Mouse (Mus musculus) liver, embryonic 13.5 days (tissue): Measurements from ENCODE around the gene Tigar. TPM values are rescaled to one million over a fixed set of nuclear protein-coding genes. Genes with fewer than 3 reads are reported as not detected.
A peak's percentile ranks its signal among the peaks of the same experiment; 100 is the strongest.

ENCODE experiments used
- ATAC-seq: fragments of 200-750 bp; cut with Nextera tagmentation; 2 replicates; pipeline ENCODE4 v1.8.0; 2017; ENCODE audit warnings: low read depth, mild to moderate bottlenecking, moderate number of reproducible peaks, moderate library complexity
- DNase-seq: peaks from one replicate; pipeline ENCODE4 v3.0.0; 2022
- H3K27ac ChIP-seq: fragments of 300-500 bp; sonication (generic); 2 replicates; pipeline ENCODE4 v1.5.1; 2015; ENCODE audit warnings: moderate library complexity, mild to moderate bottlenecking, inconsistent platforms
- H3K27me3 ChIP-seq: fragments of 300-500 bp; sonication (generic); 2 replicates; pipeline ENCODE4 v1.6.1; 2015; ENCODE audit warnings: mild to moderate bottlenecking, inconsistent platforms
- H3K36me3 ChIP-seq: fragments of 300-500 bp; sonication (generic); 2 replicates; pipeline ENCODE4 v1.6.1; 2015; ENCODE audit warnings: mild to moderate bottlenecking, inconsistent platforms
- H3K4me1 ChIP-seq: fragments of 300-500 bp; sonication (generic); replicated peaks from 2 replicates; pipeline ENCODE4 v1.6.1; 2015; ENCODE audit warnings: inconsistent platforms
- H3K4me2 ChIP-seq: fragments of 300-500 bp; sonication (generic); 2 replicates; pipeline ENCODE4 v1.6.1; 2015; ENCODE audit warnings: inconsistent platforms, mild to moderate bottlenecking, moderate library complexity
- H3K4me3 ChIP-seq: fragments of 300-500 bp; sonication (generic); replicated peaks from 2 replicates; pipeline ENCODE4 v1.5.1; 2015; ENCODE audit warnings: mild to moderate bottlenecking, inconsistent platforms
- H3K9ac ChIP-seq: fragments of 300-500 bp; sonication (generic); 2 replicates; pipeline ENCODE4 v1.6.1; 2015; ENCODE audit warnings: mild to moderate bottlenecking, inconsistent platforms
- H3K9me3 ChIP-seq: fragments of 300-500 bp; sonication (generic); replicated peaks from 2 replicates; pipeline ENCODE4 v1.6.1; 2016; ENCODE audit warnings: inconsistent platforms
- WGBS: fragments of 180-500 bp; shearing (Covaris S2); methylation state at CpG from one replicate; pipeline ENCODE4 v1.1.7; 2015; ENCODE audit not compliant: insufficient replicate concordance; 5-methylcytosine and 5-hydroxymethylcytosine counted together
- polyA plus RNA-seq: library from polyadenylated mRNA; unstranded; fragments of >200 nt; fragmentation: Nextera tagmentation; extraction: Ambion mirVana; gene quantifications from 2 replicates; pipeline ENCODE4 v1.2.1, GENCODE M21; 2015

The Tigar gene
- polyA plus RNA-seq, 1 experiment from 2014 or later: 1.0 TPM

GRCm38 (mm10) chr6:127149944-127150662, 40.7 kb upstream of the Tigar start:
- Histone ChIP-seq H3K9ac (peak overlapping the region; percentile 76), H3K9me3 (no peaks in the 10 kb centered on the region), H3K4me3 (peak overlapping the region; percentile 67), H3K4me1 (peaks cover 81% of the 10 kb centered on the region), H3K36me3 (no peaks in the 10 kb centered on the region), H3K27ac (peak overlapping the region; percentile 29; the same call in 1 of the 2 replicates), H3K27me3 (peaks cover 74% of the 10 kb centered on the region), H3K4me2 (peak overlapping the region; percentile 86)
- under 1% methylated on average over 38 of the region's 38 CpGs for WGBS
- DNase-seq: no peak
- ATAC-seq: no peak

- H3K4me3 ChIP-seq: peak overlapping the region; percentile 67
- ATAC-seq (no peak), DNase-seq (no peak)
- H3K36me3 ChIP-seq: peaks cover 5% of the 10 kb centered on the region; the same call in 1 of the 2 replicates
- peak overlapping the region; percentile 76 for H3K9ac ChIP-seq
- no peaks in the 10 kb centered on the region for H3K9me3 ChIP-seq
- peaks cover 67% of the 10 kb centered on the region for H3K27me3 ChIP-seq
- H3K4me2 ChIP-seq: peak overlapping the region; percentile 86
- peaks cover 82% of the 10 kb centered on the region for H3K4me1 ChIP-seq
- WGBS: under 1% methylated on average over 30 of the region's 30 CpGs
- H3K27ac ChIP-seq: peak overlapping the region; percentile 24; the same call in 1 of the 2 replicates
Observed at GRCm38 (mm10) chr6:127149303-127149943, 40.1 kb upstream of the Tigar start.

- ATAC-seq (no peak), DNase-seq (no peak)
- Histone ChIP-seq H3K36me3 (peaks cover 7% of the 10 kb centered on the region; the same call in 1 of the 2 replicates), H3K9me3 (no peaks in the 10 kb centered on the region), H3K27me3 (peaks cover 60% of the 10 kb centered on the region), H3K4me1 (peaks cover 82% of the 10 kb centered on the region), H3K27ac (no peak overlapping the region), H3K4me3 (peak overlapping the region; percentile 67), H3K9ac (peak overlapping the region; percentile 76), H3K4me2 (peak overlapping the region; percentile 86)
- WGBS: 21% methylated on average over 20 of the region's 20 CpGs
Observed at GRCm38 (mm10) chr6:127148526-127149302, 39.4 kb upstream of the Tigar start.

GRCm38 (mm10) chr6:127147665-127148064, 38.3 kb upstream of the Tigar start:
- H3K36me3 ChIP-seq: peaks cover 7% of the 10 kb centered on the region; the same call in 1 of the 2 replicates
- peaks cover 50% of the 10 kb centered on the region for H3K27me3 ChIP-seq
- DNase-seq (peak; percentile 53), ATAC-seq (no peak)
- no peak overlapping the region for H3K27ac ChIP-seq
- no peak overlapping the region for H3K9ac ChIP-seq
- H3K4me3 ChIP-seq: no peak overlapping the region
- peaks cover 82% of the 10 kb centered on the region for H3K4me1 ChIP-seq
- H3K9me3 ChIP-seq: no peaks in the 10 kb centered on the region
- no peak overlapping the region for H3K4me2 ChIP-seq
- 2% methylated on average over 4 of the region's 4 CpGs for WGBS

GRCm38 (mm10) chr6:127146322-127146947, 37.1 kb upstream of the Tigar start:
- ATAC-seq (no peak), DNase-seq (no peak)
- H3K27ac ChIP-seq: no peak overlapping the region
- H3K9ac ChIP-seq: no peak overlapping the region
- H3K9me3 ChIP-seq: no peaks in the 10 kb centered on the region
- no peak overlapping the region for H3K4me3 ChIP-seq
- peaks cover 10% of the 10 kb centered on the region; the same call in 1 of the 2 replicates for H3K36me3 ChIP-seq
- H3K4me2 ChIP-seq: no peak overlapping the region
- H3K4me1 ChIP-seq: peaks cover 75% of the 10 kb centered on the region
- H3K27me3 ChIP-seq: peaks cover 37% of the 10 kb centered on the region
- 78% methylated on average over 3 of the region's 3 CpGs for WGBS

DNA sequence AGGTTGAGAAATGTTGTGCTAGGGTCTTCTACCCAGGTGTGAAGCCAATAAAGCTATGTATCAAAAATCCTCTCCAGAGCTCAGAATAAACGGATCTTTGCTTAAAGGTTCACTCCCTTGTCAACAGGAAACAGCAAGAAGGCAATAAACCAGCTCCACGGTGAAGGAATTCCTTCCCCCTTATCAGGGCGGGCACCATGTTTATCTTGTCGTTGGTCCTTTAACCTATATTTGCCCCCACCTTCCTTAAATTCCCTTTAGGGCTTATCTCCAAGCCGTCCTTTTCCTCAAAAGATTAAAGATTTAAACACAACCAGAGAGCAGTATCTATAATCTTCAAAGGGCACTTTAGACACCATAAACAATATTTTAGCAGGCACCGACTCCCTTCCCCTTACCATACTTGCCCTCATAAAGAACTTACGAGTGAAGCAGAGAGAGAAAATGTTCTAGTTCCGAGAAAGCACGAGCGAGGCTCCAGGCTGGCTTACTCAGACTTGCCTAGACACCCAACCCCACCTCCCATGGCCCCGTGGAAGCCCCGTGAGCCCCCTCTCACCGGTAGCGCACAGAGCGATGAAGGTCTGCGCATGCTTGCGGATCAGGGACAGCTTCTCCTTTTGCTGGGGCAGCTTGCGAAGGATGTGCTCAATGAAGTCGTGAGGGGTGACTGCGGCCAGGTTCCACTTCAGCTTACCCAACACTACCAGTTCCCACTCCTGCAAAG, 36.3 kb upstream of the Tigar start:
- DNase-seq (no peak), ATAC-seq (no peak)
- 34% methylated on average over 20 of the region's 20 CpGs for WGBS
- Histone ChIP-seq H3K4me2 (peak overlapping the region; percentile 23; the same call in 1 of the 2 replicates), H3K4me1 (peaks cover 68% of the 10 kb centered on the region), H3K36me3 (peaks cover 14% of the 10 kb centered on the region), H3K27ac (no peak overlapping the region), H3K27me3 (peaks cover 29% of the 10 kb centered on the region), H3K9me3 (no peaks in the 10 kb centered on the region), H3K9ac (no peak overlapping the region), H3K4me3 (no peak overlapping the region)

GRCm38 (mm10) chr6:127143576-127144288, 34.4 kb upstream of the Tigar start:
- Histone ChIP-seq H3K27ac (no peak overlapping the region), H3K4me1 (peaks cover 52% of the 10 kb centered on the region), H3K36me3 (peaks cover 25% of the 10 kb centered on the region), H3K4me2 (no peak overlapping the region), H3K9me3 (no peaks in the 10 kb centered on the region), H3K27me3 (peaks cover 10% of the 10 kb centered on the region), H3K9ac (0 out of 2 replicates have a peak overlapping the region, but pooled peaks have one; percentile 22), H3K4me3 (no peak overlapping the region)
- ATAC-seq (no peak), DNase-seq (no peak)
- 63% methylated on average over 7 of the region's 7 CpGs for WGBS

- H3K9ac ChIP-seq: peak overlapping the region; percentile 22; the same call in 1 of the 2 replicates
- no peaks in the 10 kb centered on the region for H3K9me3 ChIP-seq
- WGBS: 38% methylated on average over 10 of the region's 10 CpGs
- no peak for DNase-seq
- H3K27me3 ChIP-seq: peaks cover 4% of the 10 kb centered on the region; the same call in 1 of the 2 replicates
- peak overlapping the region; percentile 53; the same call in 1 of the 2 replicates for H3K27ac ChIP-seq
- 0 out of 2 replicates have a peak overlapping the region, but pooled peaks have one; percentile 45 for H3K4me2 ChIP-seq
- H3K4me1 ChIP-seq: peaks cover 46% of the 10 kb centered on the region
- no peak overlapping the region for H3K4me3 ChIP-seq
- ATAC-seq: no peak; the same call in 1 of the 2 replicates
- H3K36me3 ChIP-seq: peaks cover 26% of the 10 kb centered on the region
Observed at GRCm38 (mm10) chr6:127143124-127143520, 33.8 kb upstream of the Tigar start.

- Histone ChIP-seq H3K4me2 (peak overlapping the region; percentile 45), H3K9me3 (no peaks in the 10 kb centered on the region), H3K4me1 (peaks cover 46% of the 10 kb centered on the region), H3K27ac (peak overlapping the region; percentile 53), H3K9ac (peak overlapping the region; percentile 22; the same call in 1 of the 2 replicates), H3K27me3 (no peaks in the 10 kb centered on the region), H3K36me3 (peaks cover 33% of the 10 kb centered on the region), H3K4me3 (no peak overlapping the region)
- 13% methylated on average over 9 of the region's 10 CpGs for WGBS
- ATAC-seq (peak; percentile 52), DNase-seq (no peak)
Observed at GRCm38 (mm10) chr6:127142154-127143123, 33.1 kb upstream of the Tigar start.
